ENCODE assay signal across 8 mouse cellular contexts in the genomic region with DNA sequence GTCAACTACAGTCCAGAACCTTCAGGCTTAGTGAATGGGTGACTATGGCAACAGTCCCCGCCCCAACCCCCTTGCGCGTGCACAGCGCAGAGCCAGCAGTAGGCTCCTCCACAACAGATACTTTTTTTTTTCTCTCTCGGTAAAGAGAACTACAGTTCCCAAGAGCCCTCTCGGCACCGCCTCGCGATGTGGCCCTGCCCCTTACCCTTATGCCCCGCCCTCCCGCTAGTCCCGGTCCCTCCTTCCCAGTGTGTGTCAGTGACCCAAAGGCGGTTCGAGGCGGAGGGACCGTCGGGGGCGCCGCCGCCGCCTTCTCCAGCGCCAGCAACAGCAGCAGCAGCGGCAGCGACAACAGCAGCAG. TPM values are rescaled to one million over a fixed set of nuclear protein-coding genes. Genes with fewer than 3 reads are reported as not detected.
DNase-seq lines count a peak whose midpoint lies in the region; ATAC-seq and TF ChIP-seq lines count a peak whose summit lies in the region.

A gene (plus strand): TSS at position 225 of the 361 bp plus-strand sequence.

- peak within 1 kb of the TSS; percentile 100 for H3K27ac ChIP-seq in heart, embryonic 11.5 days (ENCODE audit: low read depth, low read length)
- peak within 1 kb of the TSS; percentile 99 for H3K27ac ChIP-seq in kidney, embryonic 16.5 days (ENCODE audit: low read length)
- peak within 1 kb of the TSS; percentile 87 for H3K27ac ChIP-seq in liver, adult 2 months (replicated peaks; ENCODE audit: insufficient read depth, low read depth, low read length)

- peak; percentile 99 for DNase-seq in brain, embryonic 14.5 days (ENCODE audit: low read depth)
- peak; percentile 94 for DNase-seq in liver, adult 2 months (ENCODE audit: extremely low read depth, low read depth, low spot score)
- peak; percentile 97 for DNase-seq in splenic B cell, adult 2 months (ENCODE audit: low read depth, low spot score)

- peak within 1 kb of the TSS; percentile 71 for H3K4me3 ChIP-seq in C2C12 (ENCODE audit: insufficient read depth, poor library complexity, severe bottlenecking)
- peak within 1 kb of the TSS; percentile 96 for H3K4me3 ChIP-seq in erythroblast, embryonic 14.5 days (replicated peaks)
- H3K4me3 ChIP-seq in heart, embryonic 11.5 days (ENCODE audit: low read depth, low read length) = peak within 1 kb of the TSS; percentile 95
- peak within 1 kb of the TSS; percentile 89 for H3K4me3 ChIP-seq in kidney, embryonic 16.5 days (ENCODE audit: low read length)
- H3K4me3 ChIP-seq in liver, adult 2 months (ENCODE audit: insufficient read depth, low read depth, low read length) = peak within 1 kb of the TSS; percentile 91
- H3K4me3 ChIP-seq in myocyte = peak within 1 kb of the TSS; percentile 34

- H3K9ac ChIP-seq in heart, embryonic 11.5 days (ENCODE audit: low read depth, low read length) = peak within 1 kb of the TSS; percentile 99
- H3K9ac ChIP-seq in kidney, embryonic 16.5 days (replicated peaks; ENCODE audit: low read length) = peak within 1 kb of the TSS; percentile 99
- peak within 1 kb of the TSS; percentile 98 for H3K9ac ChIP-seq in liver, adult 2 months (ENCODE audit: low read depth, low read length)

- peaks cover 31% of the 10 kb centered on the region for H3K4me1 ChIP-seq in erythroblast, embryonic 14.5 days (ENCODE audit: control insufficient read depth)
- peaks cover 6% of the 10 kb centered on the region for H3K4me1 ChIP-seq in heart, embryonic 11.5 days (ENCODE audit: control insufficient read depth, insufficient read depth, low read length)
- peaks cover 14% of the 10 kb centered on the region for H3K4me1 ChIP-seq in kidney, embryonic 16.5 days (ENCODE audit: insufficient read depth, low read length)
- peaks cover 6% of the 10 kb centered on the region; the same call in 1 of the 2 replicates for H3K4me1 ChIP-seq in liver, adult 2 months (ENCODE audit: control insufficient read depth, insufficient read depth, low read length)

- H3K79me3 ChIP-seq in C2C12 (ENCODE audit: low read depth) = peaks cover 24% of the 10 kb centered on the region

- H3K9me3 ChIP-seq in erythroblast, embryonic 14.5 days (ENCODE audit: control insufficient read depth, low read length) = no peaks in the 10 kb centered on the region
- no peaks in the 10 kb centered on the region for H3K9me3 ChIP-seq in heart, embryonic 11.5 days (replicated peaks; ENCODE audit: control insufficient read depth, low read length)
- no peaks in the 10 kb centered on the region for H3K9me3 ChIP-seq in kidney, embryonic 16.5 days (ENCODE audit: low read length)

- H3ac ChIP-seq in C2C12 (ENCODE audit: control insufficient read depth, insufficient read length, low read depth) = peak within 1 kb of the TSS; percentile 83
- peak within 1 kb of the TSS; percentile 25 for H3ac ChIP-seq in myocyte (ENCODE audit: control insufficient read depth, insufficient read length)

- peak; percentile 94 for TF ChIP-seq POLR2A in brain, embryonic 14.5 days (IDR thresholded peaks at IDR 0.05; ENCODE audit: borderline replicate concordance, extremely low read depth, insufficient read depth, insufficient read length, poor library complexity, severe bottlenecking)
- TF ChIP-seq POLR2A in liver, adult 2 months (IDR thresholded peaks at IDR 0.05; ENCODE audit: extremely low read depth, insufficient read depth, low read length) = peak; percentile 98
- TF ChIP-seq POLR2A in myocyte (IDR thresholded peaks at IDR 0.05; ENCODE audit: insufficient read length, low read depth) = peak; percentile 100

- under 1% methylated on average over 22 of the region's 24 CpGs for WGBS in heart, embryonic 11.5 days (ENCODE audit: insufficient replicate concordance)
- under 1% methylated on average over 23 of the region's 24 CpGs for WGBS in kidney, embryonic 16.5 days
- under 1% methylated on average over 24 of the region's 24 CpGs for WGBS in liver, adult 2 months

- H3K79me2 ChIP-seq in C2C12 (ENCODE audit: control insufficient read depth, insufficient read depth) = peaks cover 45% of the 10 kb centered on the region
- H3K79me2 ChIP-seq in liver, adult 2 months (ENCODE audit: control insufficient read depth, insufficient read depth, low read length) = peaks cover 12% of the 10 kb centered on the region; the same call in 1 of the 2 replicates
- peaks cover 33% of the 10 kb centered on the region for H3K79me2 ChIP-seq in myocyte (ENCODE audit: control insufficient read depth, insufficient read depth)

- peak within 1 kb of the TSS; percentile 69 for H3K4me2 ChIP-seq in heart, embryonic 11.5 days
- H3K4me2 ChIP-seq in kidney, embryonic 16.5 days (replicated peaks; ENCODE audit: low read depth, low read length) = peak within 1 kb of the TSS; percentile 78
- peak within 1 kb of the TSS; percentile 98 for H3K4me2 ChIP-seq in myocyte (ENCODE audit: low read depth)

- TF ChIP-seq CTCF in C2C12 (IDR thresholded peaks at IDR 0.05; ENCODE audit: control insufficient read depth, insufficient read depth, insufficient read length) = no peak
- no peak for TF ChIP-seq CTCF in brain, embryonic 14.5 days (IDR thresholded peaks at IDR 0.05; ENCODE audit: borderline replicate concordance, extremely low read depth, insufficient read depth, insufficient read length)
- TF ChIP-seq CTCF in liver, adult 2 months (IDR thresholded peaks at IDR 0.05; ENCODE audit: low read depth, low read length) = no peak

- peak; percentile 100 for ATAC-seq in heart, embryonic 11.5 days (replicated peaks; ENCODE audit: insufficient number of reproducible peaks, low FRiP score, low TSS enrichment)
- peak; percentile 99 for ATAC-seq in kidney, embryonic 16.5 days (ENCODE audit: low FRiP score, low TSS enrichment)

- no peaks in the 10 kb centered on the region for H3K27me3 ChIP-seq in C2C12 (ENCODE audit: control insufficient read depth, insufficient read depth, insufficient read length)
- H3K27me3 ChIP-seq in erythroblast, embryonic 14.5 days (ENCODE audit: control insufficient read depth) = peaks cover 12% of the 10 kb centered on the region; the same call in 1 of the 2 replicates
- H3K27me3 ChIP-seq in heart, embryonic 11.5 days (ENCODE audit: control insufficient read depth, insufficient read depth, low read length) = no peaks in the 10 kb centered on the region
- H3K27me3 ChIP-seq in kidney, embryonic 16.5 days (ENCODE audit: insufficient read depth, low read length) = no peaks in the 10 kb centered on the region
- no peaks in the 10 kb centered on the region for H3K27me3 ChIP-seq in liver, adult 2 months (ENCODE audit: control insufficient read depth, insufficient read depth, low read length)
- H3K27me3 ChIP-seq in myocyte (ENCODE audit: control insufficient read depth, insufficient read depth, insufficient read length) = no peaks in the 10 kb centered on the region
- no peaks in the 10 kb centered on the region for H3K27me3 ChIP-seq in splenic B cell, adult 2 months (ENCODE audit: control insufficient read depth, insufficient read depth, low read length, poor library complexity, severe bottlenecking)

- no peaks in the 10 kb centered on the region for H3K36me3 ChIP-seq in C2C12 (ENCODE audit: control insufficient read depth, insufficient read depth)
- H3K36me3 ChIP-seq in erythroblast, embryonic 14.5 days (ENCODE audit: control insufficient read depth) = peaks cover 6% of the 10 kb centered on the region
- H3K36me3 ChIP-seq in heart, embryonic 11.5 days (ENCODE audit: control insufficient read depth, insufficient read depth, low read length) = no peaks in the 10 kb centered on the region
- H3K36me3 ChIP-seq in kidney, embryonic 16.5 days (ENCODE audit: insufficient read depth, low read length) = no peaks in the 10 kb centered on the region
- H3K36me3 ChIP-seq in liver, adult 2 months (ENCODE audit: control insufficient read depth, insufficient read depth, low read length) = no peaks in the 10 kb centered on the region
- no peaks in the 10 kb centered on the region for H3K36me3 ChIP-seq in myocyte (ENCODE audit: control insufficient read depth, insufficient read depth)
- H3K36me3 ChIP-seq in splenic B cell, adult 2 months (ENCODE audit: control insufficient read depth, insufficient read depth, low read length, poor library complexity, severe bottlenecking) = no peaks in the 10 kb centered on the region

TF ChIP-seq in C2C12, 6 proteins besides CTCF, POLR2A, EP300 and RAD21:
- TF ChIP-seq MAX (IDR thresholded peaks at IDR 0.05) = no peak
- TF ChIP-seq FOSL1 (IDR thresholded peaks at IDR 0.05; ENCODE audit: insufficient read depth, low read length, poor library complexity, severe bottlenecking) = no peak
- no peak for TF ChIP-seq MYOD1 (IDR thresholded peaks at IDR 0.05; ENCODE audit: control insufficient read depth, insufficient read length, low read depth)
- no peak for TF ChIP-seq MYOG (IDR thresholded peaks at IDR 0.05; ENCODE audit: control insufficient read depth, extremely low read depth, insufficient read length)
- no peak for TF ChIP-seq USF1 (IDR thresholded peaks at IDR 0.05; ENCODE audit: low read depth)
- TF ChIP-seq CEBPB (IDR thresholded peaks at IDR 0.05; ENCODE audit: low read depth) = no peak

TF ChIP-seq in myocyte, 11 proteins besides CTCF, POLR2A, EP300 and RAD21 (continues in another document):
- no peak for TF ChIP-seq USF1 (IDR thresholded peaks at IDR 0.05; ENCODE audit: low read depth)
- TF ChIP-seq REST (IDR thresholded peaks at IDR 0.05; ENCODE audit: insufficient read depth, insufficient read length) = peak; percentile 13
- peak; percentile 97 for TF ChIP-seq POLR2AphosphoS2 (IDR thresholded peaks at IDR 0.05; ENCODE audit: insufficient read length, low read depth)
- peak in 1 of 3 experiments; percentile 15 for TF ChIP-seq MYOD1 (IDR thresholded peaks at IDR 0.05; ENCODE audit: control insufficient read depth in 1 of 3, insufficient read length in 2 of 3, low read depth in 2 of 3)
- TF ChIP-seq TCF3 (IDR thresholded peaks at IDR 0.05; ENCODE audit: insufficient read length, low read depth) = peak; percentile 29
- TF ChIP-seq MYOG (IDR thresholded peaks at IDR 0.05; ENCODE audit: control insufficient read depth in 1 of 3, insufficient read depth in 1 of 3, insufficient read length in 2 of 3, low read depth in 2 of 3) = peak in 2 of 3 experiments; percentile 5 to 29
- peak; percentile 20 for TF ChIP-seq SRF (IDR thresholded peaks at IDR 0.05; ENCODE audit: control insufficient read depth, insufficient read length, low read depth)
- no peak for TF ChIP-seq TCF12 (IDR thresholded peaks at IDR 0.05; ENCODE audit: insufficient read depth, poor library complexity, severe bottlenecking)
- TF ChIP-seq CEBPB (IDR thresholded peaks at IDR 0.05; ENCODE audit: insufficient read depth, poor library complexity, severe bottlenecking) = no peak
- no peak for TF ChIP-seq E2F4 (IDR thresholded peaks at IDR 0.05; ENCODE audit: insufficient read depth)

RNA-seq across cellular contexts. Expression of the gene that starts here (rescaled TPM):
- polyA plus RNA-seq in C2C12 (2012; fragmentation: generic; extraction: Trizol) = 3.5 TPM
- 69.2 and 73.6 TPM in 2 replicates for polyA plus RNA-seq in brain, embryonic 14.5 days (2012; rRNA removed)
- polyA plus RNA-seq in erythroblast, embryonic 14.5 days (2012) = 1.3 and 1.4 TPM in 2 replicates
- polyA plus RNA-seq in heart, embryonic 11.5 days (2014; fragmentation: Nextera tagmentation; extraction: Ambion mirVana) = 30.4 and 31.9 TPM in 2 replicates
- polyA plus RNA-seq in kidney, embryonic 16.5 days (2015; fragmentation: Nextera tagmentation; extraction: Ambion mirVana) = 41.4 and 43.5 TPM in 2 replicates
- 15.4 and 19.9 TPM in 2 replicates for total RNA-seq in liver, adult 2 months (2014; rRNA removed)
- 5.6 and 7.5 TPM in 2 replicates for polyA plus RNA-seq in liver, adult 2 months (2012; rRNA removed)
- 3.3 TPM for polyA plus RNA-seq in myocyte (2012; fragmentation: generic; extraction: Trizol)

Comparison
In these comparisons a context has a peak if more than half of its experiments do, and no peak if none do; other contexts are left out.
1. Peak in every context shown above with its lines: DNase-seq, ATAC-seq, H3K4me3 ChIP-seq and H3K27ac ChIP-seq.
2. H3K4me3 ChIP-seq: peak in every context shown above with its lines; median percentile 96 in erythroblast, embryonic 14.5 days; 95 in heart, embryonic 11.5 days; 91 in liver, adult 2 months; 89 in kidney, embryonic 16.5 days; 71 in C2C12; 34 in myocyte.